Mouse (Mus musculus): ENCODE results near the gene Cd36. TPM values are rescaled to one million over a fixed set of nuclear protein-coding genes. Genes with fewer than 3 reads are reported as not detected.

Gene Cd36
- polyA plus RNA-seq, 1 experiment from 2014 or later: 2.7 TPM

GRCm38 (mm10) chr5:17835302-17836097 is 53.1 kb downstream of the Cd36 start:
- Histone ChIP-seq H3K27me3 (no peaks in the 10 kb centered on the region), H3K9ac (no peak overlapping the region)
- 31% methylated on average over 4 of the region's 4 CpGs for WGBS

GRCm38 (mm10) chr5:17833797-17834196 is 54.8 kb downstream of the Cd36 start:
- Histone ChIP-seq H3K36me3 (no peaks in the 10 kb centered on the region), H3K9ac (no peak overlapping the region), H3K4me2 (replicated peaks) (no peak overlapping the region), H3K4me3 (no peak overlapping the region), H3K9me3 (no peaks in the 10 kb centered on the region), H3K27me3 (no peaks in the 10 kb centered on the region), H3K4me1 (no peaks in the 10 kb centered on the region), H3K27ac (no peak overlapping the region)
- ATAC-seq (ENCODE audit: insufficient number of reproducible peaks, insufficient read depth, low FRiP score, low TSS enrichment): no peak
- 91% methylated on average over 1 of the region's 1 CpGs for WGBS

More at GRCm38 (mm10) chr5:17835302-17836097, 53.1 kb downstream of the Cd36 start:
- H3K4me2 ChIP-seq (replicated peaks): no peak overlapping the region
- H3K9me3 ChIP-seq: no peaks in the 10 kb centered on the region
- ATAC-seq (ENCODE audit: insufficient number of reproducible peaks, insufficient read depth, low FRiP score, low TSS enrichment): no peak
- H3K4me1 ChIP-seq: no peaks in the 10 kb centered on the region
- no peak overlapping the region for H3K4me3 ChIP-seq
- no peaks in the 10 kb centered on the region for H3K36me3 ChIP-seq
- no peak overlapping the region for H3K27ac ChIP-seq

GRCm38 (mm10) chr5:17830536-17830935 is 58.1 kb downstream of the Cd36 start:
- no peak for ATAC-seq (ENCODE audit: insufficient number of reproducible peaks, insufficient read depth, low FRiP score, low TSS enrichment)
- no peak overlapping the region for H3K4me2 ChIP-seq (replicated peaks)
- H3K4me1 ChIP-seq: no peaks in the 10 kb centered on the region
- 65% methylated on average over 2 of the region's 2 CpGs for WGBS
- H3K36me3 ChIP-seq: no peaks in the 10 kb centered on the region
- no peak overlapping the region for H3K9ac ChIP-seq
- no peaks in the 10 kb centered on the region for H3K27me3 ChIP-seq
- H3K9me3 ChIP-seq: no peaks in the 10 kb centered on the region
- H3K4me3 ChIP-seq: no peak overlapping the region
- no peak overlapping the region for H3K27ac ChIP-seq

- no peak overlapping the region for H3K4me3 ChIP-seq
- H3K36me3 ChIP-seq: no peaks in the 10 kb centered on the region
- no peaks in the 10 kb centered on the region for H3K27me3 ChIP-seq
- H3K27ac ChIP-seq: no peak overlapping the region
- H3K9ac ChIP-seq: no peak overlapping the region
- no peak for ATAC-seq (ENCODE audit: insufficient number of reproducible peaks, insufficient read depth, low FRiP score, low TSS enrichment)
- H3K9me3 ChIP-seq: no peaks in the 10 kb centered on the region
- 80% methylated on average over 15 of the region's 15 CpGs for WGBS
- H3K4me1 ChIP-seq: no peaks in the 10 kb centered on the region
- no peak overlapping the region for H3K4me2 ChIP-seq (replicated peaks)
These were observed 59.7 kb downstream of the Cd36 start for GRCm38 (mm10) chr5:17828713-17829544.

DNA sequence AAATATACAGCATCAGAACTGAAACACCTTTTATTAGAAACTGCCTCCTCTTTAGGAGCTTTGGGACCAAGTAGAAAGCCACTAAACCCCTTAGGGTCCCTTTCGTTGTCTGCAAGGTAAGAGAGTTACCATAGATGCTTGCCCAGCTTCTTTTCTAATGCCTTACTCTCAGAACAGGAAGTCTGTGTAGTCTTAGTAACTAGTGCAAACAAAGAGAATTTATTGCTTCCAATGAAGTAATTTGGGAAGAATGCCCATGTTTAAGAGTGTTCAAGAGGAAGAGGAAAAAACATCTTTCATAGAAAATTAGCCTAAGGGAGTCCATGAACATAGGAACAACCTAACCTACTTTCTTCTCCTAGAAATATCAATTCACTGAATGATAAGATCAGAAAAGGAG is 67.2 kb downstream of the Cd36 start:
- Histone ChIP-seq H3K4me1 (no peaks in the 10 kb centered on the region), H3K4me3 (no peak overlapping the region), H3K9me3 (no peaks in the 10 kb centered on the region), H3K27me3 (no peaks in the 10 kb centered on the region), H3K4me2 (replicated peaks) (no peak overlapping the region), H3K27ac (no peak overlapping the region), H3K9ac (no peak overlapping the region), H3K36me3 (no peaks in the 10 kb centered on the region)
- 54% methylated on average over 1 of the region's 1 CpGs for WGBS
- ATAC-seq (ENCODE audit: insufficient number of reproducible peaks, insufficient read depth, low FRiP score, low TSS enrichment): no peak

- 78% methylated on average over 2 of the region's 2 CpGs for WGBS
- H3K4me3 ChIP-seq: no peak overlapping the region
- H3K27ac ChIP-seq: no peak overlapping the region
- no peak for ATAC-seq (ENCODE audit: insufficient number of reproducible peaks, insufficient read depth, low FRiP score, low TSS enrichment)
- H3K4me2 ChIP-seq (replicated peaks): no peak overlapping the region
- no peaks in the 10 kb centered on the region for H3K4me1 ChIP-seq
- H3K36me3 ChIP-seq: no peaks in the 10 kb centered on the region
- no peaks in the 10 kb centered on the region for H3K27me3 ChIP-seq
- H3K9ac ChIP-seq: no peak overlapping the region
- no peaks in the 10 kb centered on the region for H3K9me3 ChIP-seq
These were observed 68.2 kb downstream of the Cd36 start for GRCm38 (mm10) chr5:17820239-17820999.

GRCm38 (mm10) chr5:17816170-17816569 is 72.4 kb downstream of the Cd36 start:
- ATAC-seq (ENCODE audit: insufficient number of reproducible peaks, insufficient read depth, low FRiP score, low TSS enrichment): no peak

GRCm38 (mm10) chr5:17810336-17810735 is 78.3 kb downstream of the Cd36 start:
- no peak for ATAC-seq (ENCODE audit: insufficient number of reproducible peaks, insufficient read depth, low FRiP score, low TSS enrichment)
- H3K27me3 ChIP-seq: no peaks in the 10 kb centered on the region
- no peaks in the 10 kb centered on the region for H3K9me3 ChIP-seq
- no peak overlapping the region for H3K9ac ChIP-seq
- H3K4me1 ChIP-seq: no peaks in the 10 kb centered on the region
- H3K4me3 ChIP-seq: no peak overlapping the region
- H3K36me3 ChIP-seq: no peaks in the 10 kb centered on the region
- no peak overlapping the region for H3K27ac ChIP-seq
- 74% methylated on average over 1 of the region's 1 CpGs for WGBS
- H3K4me2 ChIP-seq (replicated peaks): no peak overlapping the region

More at GRCm38 (mm10) chr5:17816170-17816569, 72.4 kb downstream of the Cd36 start:
- no peak overlapping the region for H3K4me2 ChIP-seq (replicated peaks)
- H3K27ac ChIP-seq: no peak overlapping the region
- no peaks in the 10 kb centered on the region for H3K4me1 ChIP-seq
- WGBS: 11% methylated on average over 2 of the region's 2 CpGs
- H3K36me3 ChIP-seq: no peaks in the 10 kb centered on the region
- no peaks in the 10 kb centered on the region for H3K27me3 ChIP-seq
- no peak overlapping the region for H3K4me3 ChIP-seq
- H3K9ac ChIP-seq: no peak overlapping the region
- no peaks in the 10 kb centered on the region for H3K9me3 ChIP-seq

GRCm38 (mm10) chr5:17806774-17807377 is 81.7 kb downstream of the Cd36 start:
- Histone ChIP-seq H3K9ac (no peak overlapping the region), H3K4me2 (replicated peaks) (no peak overlapping the region), H3K27ac (no peak overlapping the region), H3K27me3 (no peaks in the 10 kb centered on the region), H3K9me3 (no peaks in the 10 kb centered on the region), H3K4me1 (no peaks in the 10 kb centered on the region), H3K4me3 (no peak overlapping the region), H3K36me3 (no peaks in the 10 kb centered on the region)
- WGBS: 83% methylated on average over 3 of the region's 3 CpGs
- ATAC-seq (ENCODE audit: insufficient number of reproducible peaks, insufficient read depth, low FRiP score, low TSS enrichment): no peak

DNA sequence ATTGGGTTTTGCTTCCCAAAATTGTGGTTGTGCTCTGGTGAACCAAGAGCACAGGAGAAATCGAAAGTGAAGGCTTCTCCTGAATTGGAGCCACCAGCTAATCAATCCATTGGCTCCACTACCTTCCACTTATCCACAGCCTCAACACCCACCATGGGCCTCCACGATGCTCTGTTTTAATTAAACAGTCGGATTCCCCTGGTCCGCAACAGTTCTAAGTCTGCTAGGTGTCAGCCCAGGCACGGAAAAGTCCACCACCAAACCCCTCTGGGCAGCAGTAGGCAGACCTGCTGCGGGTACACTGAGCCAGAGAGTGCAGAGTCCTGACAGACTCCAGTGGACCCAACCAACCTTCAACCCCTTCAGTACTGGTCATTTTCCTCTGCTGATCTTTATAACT is 112.0 kb downstream of the Cd36 start:
- no peak overlapping the region for H3K9ac ChIP-seq
- 92% methylated on average over 6 of the region's 6 CpGs for WGBS
- H3K4me2 ChIP-seq (replicated peaks): no peak overlapping the region
- no peak for ATAC-seq (ENCODE audit: insufficient number of reproducible peaks, insufficient read depth, low FRiP score, low TSS enrichment)
- H3K27ac ChIP-seq: no peak overlapping the region
- no peaks in the 10 kb centered on the region for H3K27me3 ChIP-seq
- no peaks in the 10 kb centered on the region for H3K36me3 ChIP-seq
- H3K9me3 ChIP-seq: no peaks in the 10 kb centered on the region
- H3K4me3 ChIP-seq: no peak overlapping the region
- no peaks in the 10 kb centered on the region for H3K4me1 ChIP-seq

GRCm38 (mm10) chr5:17770328-17770727 is 118.3 kb downstream of the Cd36 start:
- H3K27ac ChIP-seq: no peak overlapping the region
- H3K27me3 ChIP-seq: no peaks in the 10 kb centered on the region
- no peak overlapping the region for H3K4me3 ChIP-seq
- 86% methylated on average over 2 of the region's 2 CpGs for WGBS
- no peaks in the 10 kb centered on the region for H3K4me1 ChIP-seq
- no peaks in the 10 kb centered on the region for H3K9me3 ChIP-seq
- no peak overlapping the region for H3K9ac ChIP-seq
- no peak for ATAC-seq (ENCODE audit: insufficient number of reproducible peaks, insufficient read depth, low FRiP score, low TSS enrichment)
- no peaks in the 10 kb centered on the region for H3K36me3 ChIP-seq
- H3K4me2 ChIP-seq (replicated peaks): no peak overlapping the region

All from embryonic facial prominence, embryonic 12.5 days (tissue).